ENCODE assay signal across 18 mouse cellular contexts in the genomic region with DNA sequence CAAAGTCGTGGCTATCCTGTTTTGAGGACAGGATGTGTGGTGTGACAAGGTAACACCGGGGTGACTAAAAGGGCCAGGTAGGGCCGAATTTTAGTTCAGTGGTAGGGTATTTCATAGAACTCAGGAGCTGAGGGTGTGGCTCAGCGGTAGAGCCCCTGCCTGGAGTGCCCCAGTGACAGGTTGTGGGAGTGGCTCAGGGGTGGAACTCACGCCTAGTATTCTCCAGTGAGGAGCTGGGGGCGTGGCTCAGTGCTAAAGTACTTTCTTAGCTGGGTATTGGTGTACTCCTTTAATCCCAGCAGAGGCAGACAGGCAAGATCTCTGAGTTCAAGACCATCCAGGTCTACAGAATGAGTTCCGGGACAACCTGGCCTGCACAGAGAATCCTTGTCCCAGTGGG. TPM values are rescaled to one million over a fixed set of nuclear protein-coding genes. Genes with fewer than 3 reads are reported as not detected.
A peak's percentile ranks its signal among the peaks of the same experiment; 100 is the strongest.
DNase-seq lines count a peak whose midpoint lies in the region; ATAC-seq and TF ChIP-seq lines count a peak whose summit lies in the region.
"Had no signal": no experiment of that assay in that cellular context is flagged by ENCODE, and none has a peak within 500 bp of the region (broad histone marks: within the 10 kb centered on the region; RNA-seq: fewer than 3 reads in every experiment).

No protein-coding gene starts in this region.

- H3K36me3 ChIP-seq in lung, postnatal 0 days (ENCODE audit: insufficient read depth, low read length), result peaks cover 25% of the 10 kb centered on the region
- H3K36me3 ChIP-seq in liver, embryonic 12.5 days, result peaks cover 27% of the 10 kb centered on the region
- H3K36me3 ChIP-seq in stomach, postnatal 0 days (ENCODE audit: control insufficient read depth, insufficient read depth, low read length), result peaks cover 16% of the 10 kb centered on the region
- peaks cover 63% of the 10 kb centered on the region for H3K36me3 ChIP-seq in midbrain, embryonic 16.5 days (ENCODE audit: control insufficient read depth, insufficient read depth, low read length)

- no peak overlapping the region for H3K9ac ChIP-seq in lung, postnatal 0 days (replicated peaks; ENCODE audit: low read depth)
- H3K9ac ChIP-seq in liver, embryonic 12.5 days, result no peak overlapping the region
- no peak overlapping the region for H3K9ac ChIP-seq in stomach, postnatal 0 days (ENCODE audit: low read length)
- no peak overlapping the region for H3K9ac ChIP-seq in midbrain, embryonic 16.5 days (ENCODE audit: low read depth, low read length)
- H3K9ac ChIP-seq: heart, embryonic 15.5 days; hindbrain, embryonic 12.5 days; limb, embryonic 13.5 days had no signal

- no peak for TF ChIP-seq EP300 in lung, postnatal 0 days (IDR thresholded peaks at IDR 0.05)
- no peak for TF ChIP-seq EP300 in stomach, postnatal 0 days (optimal IDR thresholded peaks at IDR 0.05)

- no peak for TF ChIP-seq CTCF in lung, postnatal 0 days (IDR thresholded peaks at IDR 0.05)
- no peak for TF ChIP-seq CTCF in stomach, postnatal 0 days (IDR thresholded peaks at IDR 0.05; ENCODE audit: low read depth)

- peak; percentile 40; the same call in 1 of the 2 replicates for ATAC-seq in lung, postnatal 0 days
- peak; percentile 71 for ATAC-seq in liver, embryonic 12.5 days
- no peak for ATAC-seq in stomach, postnatal 0 days (ENCODE audit: low FRiP score, low TSS enrichment)
- no peak for ATAC-seq in midbrain, embryonic 16.5 days
- ATAC-seq: forebrain, embryonic 16.5 days; Patski had no signal

- no peak overlapping the region for H3K27ac ChIP-seq in lung, postnatal 0 days (ENCODE audit: low read length)
- H3K27ac ChIP-seq in liver, embryonic 12.5 days, result no peak overlapping the region
- H3K27ac ChIP-seq in stomach, postnatal 0 days (replicated peaks), result no peak overlapping the region
- H3K27ac ChIP-seq in midbrain, embryonic 16.5 days (ENCODE audit: low read length), result no peak overlapping the region
- H3K27ac ChIP-seq: heart, embryonic 15.5 days; hindbrain, embryonic 12.5 days; left cerebral cortex, adult 2 months; limb, embryonic 13.5 days; midbrain, embryonic 10.5 days had no signal

- no peak overlapping the region for H3K4me3 ChIP-seq in lung, postnatal 0 days (ENCODE audit: low read depth, low read length)
- H3K4me3 ChIP-seq in liver, embryonic 12.5 days, result no peak overlapping the region
- no peak overlapping the region for H3K4me3 ChIP-seq in stomach, postnatal 0 days (ENCODE audit: low read depth, low read length)
- no peak overlapping the region for H3K4me3 ChIP-seq in midbrain, embryonic 16.5 days (ENCODE audit: low read depth, low read length)
- H3K4me3 ChIP-seq: heart, embryonic 15.5 days; hindbrain, embryonic 12.5 days; left cerebral cortex, adult 2 months; limb, embryonic 13.5 days; midbrain, embryonic 10.5 days had no signal

- no peaks in the 10 kb centered on the region for H3K27me3 ChIP-seq in lung, postnatal 0 days (replicated peaks; ENCODE audit: insufficient read depth, low read length)
- H3K27me3 ChIP-seq in liver, embryonic 12.5 days (replicated peaks), result no peaks in the 10 kb centered on the region
- H3K27me3 ChIP-seq in stomach, postnatal 0 days (ENCODE audit: control insufficient read depth, insufficient read depth, low read length), result no peaks in the 10 kb centered on the region
- no peaks in the 10 kb centered on the region for H3K27me3 ChIP-seq in midbrain, embryonic 16.5 days (ENCODE audit: control insufficient read depth, insufficient read depth, low read depth, low read length)
- H3K27me3 ChIP-seq: heart, embryonic 15.5 days; hindbrain, embryonic 12.5 days; limb, embryonic 13.5 days; Patski had no signal

- 60% methylated on average over 7 of the region's 7 CpGs for WGBS in lung, postnatal 0 days
- 43% methylated on average over 7 of the region's 7 CpGs for WGBS in liver, embryonic 12.5 days (ENCODE audit: insufficient replicate concordance)
- 49% methylated on average over 7 of the region's 7 CpGs for WGBS in stomach, postnatal 0 days
- WGBS in midbrain, embryonic 16.5 days, result 69% methylated on average over 7 of the region's 7 CpGs

- no peaks in the 10 kb centered on the region for H3K9me3 ChIP-seq in lung, postnatal 0 days (ENCODE audit: low read length)
- H3K9me3 ChIP-seq in liver, embryonic 12.5 days (replicated peaks), result no peaks in the 10 kb centered on the region
- H3K9me3 ChIP-seq in stomach, postnatal 0 days (ENCODE audit: control insufficient read depth, low read length), result no peaks in the 10 kb centered on the region
- no peaks in the 10 kb centered on the region for H3K9me3 ChIP-seq in midbrain, embryonic 16.5 days (replicated peaks; ENCODE audit: control insufficient read depth, low read length, poor library complexity, severe bottlenecking)
- H3K9me3 ChIP-seq: heart, embryonic 15.5 days; hindbrain, embryonic 12.5 days; limb, embryonic 13.5 days; midbrain, embryonic 10.5 days had no signal

- no peak overlapping the region for H3K4me2 ChIP-seq in lung, postnatal 0 days (replicated peaks; ENCODE audit: low read depth, low read length)
- H3K4me2 ChIP-seq in liver, embryonic 12.5 days, result peak overlapping the region; percentile 6; the same call in 1 of the 2 replicates
- H3K4me2 ChIP-seq in stomach, postnatal 0 days (replicated peaks; ENCODE audit: low read depth), result no peak overlapping the region
- no peak overlapping the region for H3K4me2 ChIP-seq in midbrain, embryonic 16.5 days (ENCODE audit: low read length)
- H3K4me2 ChIP-seq: heart, embryonic 15.5 days; hindbrain, embryonic 12.5 days; limb, embryonic 13.5 days had no signal

- peak; percentile 30 for DNase-seq in lung, postnatal 0 days (ENCODE audit: low spot score)
- DNase-seq in lung, adult 18-20 months, result no peak
- peak; percentile 83 for DNase-seq in ZHBTc4 (ENCODE audit: low read depth, low spot score)
- peak; percentile 43 for DNase-seq in stomach, postnatal 0 days (ENCODE audit: low spot score)
- no peak for DNase-seq in cerebellum, adult 9-10 months
- DNase-seq: cerebellum, adult 8-10 months; heart, adult 11 months; kidney, adult 2 months; lung, postnatal 10 days had no signal

- H3K4me1 ChIP-seq in lung, postnatal 0 days (ENCODE audit: insufficient read depth, low read depth, low read length), result no peaks in the 10 kb centered on the region
- peaks cover 20% of the 10 kb centered on the region for H3K4me1 ChIP-seq in liver, embryonic 12.5 days
- no peaks in the 10 kb centered on the region for H3K4me1 ChIP-seq in stomach, postnatal 0 days (replicated peaks; ENCODE audit: control insufficient read depth, insufficient read depth)
- H3K4me1 ChIP-seq in midbrain, embryonic 16.5 days (ENCODE audit: control insufficient read depth, insufficient read depth, low read length), result no peaks in the 10 kb centered on the region
- H3K4me1 ChIP-seq: heart, embryonic 15.5 days; hindbrain, embryonic 12.5 days; limb, embryonic 13.5 days had no signal

RNA-seq across cellular contexts. Expression of a gene that starts 17.8 kb away (rescaled TPM):
- polyA plus RNA-seq in lung, postnatal 0 days (2015; fragmentation: Nextera tagmentation; extraction: Ambion mirVana), result 11.6 and 11.7 TPM in 2 replicates
- 3.9 and 4.0 TPM in 2 replicates for polyA plus RNA-seq in liver, embryonic 12.5 days (2016; fragmentation: Nextera tagmentation; extraction: Ambion mirVana)
- polyA plus RNA-seq in stomach, postnatal 0 days (2015; fragmentation: Nextera tagmentation; extraction: Ambion mirVana), result 12.8 and 14.6 TPM in 2 replicates
- 51.2 and 53.6 TPM in 2 replicates for polyA plus RNA-seq in midbrain, embryonic 16.5 days (2015; fragmentation: Nextera tagmentation; extraction: Ambion mirVana)

RNA-seq across cellular contexts. Expression of a gene that starts 43.2 kb away (rescaled TPM):
- polyA plus RNA-seq in lung, postnatal 0 days (2015; fragmentation: Nextera tagmentation; extraction: Ambion mirVana), result 21.3 and 23.6 TPM in 2 replicates
- 14.2 and 15.7 TPM in 2 replicates for polyA plus RNA-seq in liver, embryonic 12.5 days (2016; fragmentation: Nextera tagmentation; extraction: Ambion mirVana)
- 25.0 and 26.6 TPM in 2 replicates for polyA plus RNA-seq in stomach, postnatal 0 days (2015; fragmentation: Nextera tagmentation; extraction: Ambion mirVana)
- polyA plus RNA-seq in midbrain, embryonic 16.5 days (2015; fragmentation: Nextera tagmentation; extraction: Ambion mirVana), result 21.1 and 23.7 TPM in 2 replicates

RNA-seq across cellular contexts. Expression of a gene that starts 47.6 kb away (rescaled TPM):
- 2.9 and 4.1 TPM in 2 replicates for polyA plus RNA-seq in lung, postnatal 0 days (2015; fragmentation: Nextera tagmentation; extraction: Ambion mirVana)
- 3.5 and 4.1 TPM in 2 replicates for polyA plus RNA-seq in liver, embryonic 12.5 days (2016; fragmentation: Nextera tagmentation; extraction: Ambion mirVana)
- polyA plus RNA-seq in stomach, postnatal 0 days (2015; fragmentation: Nextera tagmentation; extraction: Ambion mirVana), result 11.6 and 12.2 TPM in 2 replicates
- 6.0 and 7.0 TPM in 2 replicates for polyA plus RNA-seq in midbrain, embryonic 16.5 days (2015; fragmentation: Nextera tagmentation; extraction: Ambion mirVana)

Comparison
In these comparisons a context has a peak if more than half of its experiments do, and no peak if none do; other contexts are left out.
1. DNase-seq: peak in lung, postnatal 0 days (single experiment), ZHBTc4 (single experiment) and stomach, postnatal 0 days (single experiment); none in lung, adult 18-20 months (0 of 2) and cerebellum, adult 9-10 months (single experiment).
2. ATAC-seq: peak in lung, postnatal 0 days (single experiment) and liver, embryonic 12.5 days (single experiment); none in stomach, postnatal 0 days (single experiment) and midbrain, embryonic 16.5 days (single experiment).